Mouse (Mus musculus): ENCODE data around the gene Gm13420.

Gene Gm13420

DNA sequence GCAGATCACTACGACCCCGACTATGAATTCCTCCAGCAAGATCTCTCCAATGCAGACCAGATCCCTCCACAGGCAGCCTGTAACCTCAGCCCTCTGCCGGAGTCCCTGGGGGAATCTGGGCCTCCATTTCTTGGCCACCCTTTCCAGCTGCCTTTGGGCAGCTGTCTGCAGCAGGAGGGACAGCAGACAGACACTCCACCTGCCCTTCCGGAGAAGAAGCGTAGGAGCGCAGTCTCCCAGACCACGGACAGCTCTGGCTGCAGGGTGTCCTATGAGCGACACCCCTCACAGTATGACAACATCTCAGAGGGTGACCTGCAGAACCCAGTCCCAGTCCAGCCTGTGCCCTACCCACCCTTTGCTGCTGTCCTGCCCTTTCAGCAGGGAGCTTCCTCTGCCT lies 49.3 kb downstream of the Gm13420 start:
- in situ Hi-C loops (cut with MboI, MseI) = no loop called here

DNA sequence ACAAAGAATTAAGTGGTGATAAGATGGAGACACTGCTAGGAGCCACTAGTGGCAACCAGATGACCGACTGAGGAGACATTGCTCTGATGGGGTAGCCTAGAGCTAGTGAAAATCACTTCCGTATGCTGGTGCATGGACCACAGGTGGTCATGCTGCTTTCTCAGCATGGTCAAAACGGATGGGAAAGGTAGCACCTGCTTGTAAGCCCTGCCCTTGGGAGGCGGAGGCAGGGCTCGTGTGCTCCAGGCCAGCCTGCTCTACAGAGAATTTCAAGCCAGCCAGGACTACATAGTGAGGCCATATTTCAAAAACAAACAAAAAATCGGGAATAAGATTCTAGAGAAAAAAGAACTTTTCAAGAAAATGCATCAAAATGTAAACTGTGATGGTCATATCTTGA lies 50.1 kb downstream of the Gm13420 start:
- in situ Hi-C loops (cut with MboI, MseI) = no loop called here

DNA sequence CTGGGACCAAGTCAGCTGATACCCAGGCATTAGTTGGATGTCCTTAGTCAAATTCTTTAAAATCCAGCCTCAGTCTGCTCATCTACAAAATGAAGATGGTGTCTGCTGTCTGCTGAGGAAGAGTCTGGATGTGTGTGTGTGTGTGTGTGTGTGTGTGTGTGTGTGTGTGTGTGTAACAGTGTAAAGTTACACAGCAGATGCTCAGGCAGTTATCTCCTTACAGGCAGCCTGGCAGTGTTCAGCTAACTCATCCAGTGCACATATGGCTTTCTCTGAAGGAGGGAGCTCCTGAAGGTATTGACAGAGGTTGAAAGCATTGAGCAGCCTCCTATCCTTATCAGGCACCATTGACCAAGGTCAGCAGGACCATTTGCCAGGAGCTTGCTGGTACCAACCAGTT lies 50.6 kb downstream of the Gm13420 start:
- in situ Hi-C loops (cut with MboI, MseI) = no loop called here

DNA sequence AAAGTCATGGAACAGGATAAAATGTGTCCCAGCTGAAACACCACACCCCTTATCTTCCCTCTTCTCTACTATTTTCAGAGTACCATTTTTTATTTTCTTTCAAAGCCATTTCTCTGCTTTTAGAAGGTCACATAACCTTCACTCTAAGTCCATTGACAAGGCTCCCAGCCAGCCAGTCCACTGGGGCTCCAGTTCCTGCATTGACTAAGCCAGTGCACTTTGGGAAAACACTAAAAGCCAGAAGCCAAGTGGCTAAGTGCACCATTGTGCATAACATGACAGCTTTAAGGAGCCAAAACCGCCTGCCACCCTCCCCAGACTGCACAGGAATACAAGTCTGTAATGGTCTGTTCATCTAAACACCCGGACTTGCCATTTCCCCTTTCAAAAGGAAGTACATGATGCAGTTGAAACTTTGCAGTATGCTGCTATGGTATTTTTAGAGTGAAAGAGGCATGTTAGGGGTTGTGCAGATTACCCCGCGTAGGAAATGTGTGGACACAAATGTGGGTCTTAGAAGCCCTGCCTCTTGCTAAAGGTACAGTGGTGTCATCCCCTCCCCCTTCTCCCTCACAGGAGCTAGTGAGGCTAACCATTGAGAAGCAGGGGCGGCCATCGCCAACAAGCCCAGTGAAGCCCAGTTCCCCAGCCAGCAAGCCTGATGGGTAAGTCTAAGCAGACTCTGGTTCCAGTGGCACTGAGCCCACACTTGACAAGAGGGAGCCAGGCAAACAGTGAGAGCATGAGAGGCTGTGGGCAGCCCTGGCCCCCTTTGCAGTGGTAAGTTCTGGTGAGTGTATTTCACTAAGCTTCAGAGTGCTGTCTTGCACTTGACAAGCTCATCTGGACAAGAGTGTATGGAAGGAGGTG lies 52.8 kb downstream of the Gm13420 start:
- in situ Hi-C loops (cut with MboI, MseI) = no loop called here

DNA sequence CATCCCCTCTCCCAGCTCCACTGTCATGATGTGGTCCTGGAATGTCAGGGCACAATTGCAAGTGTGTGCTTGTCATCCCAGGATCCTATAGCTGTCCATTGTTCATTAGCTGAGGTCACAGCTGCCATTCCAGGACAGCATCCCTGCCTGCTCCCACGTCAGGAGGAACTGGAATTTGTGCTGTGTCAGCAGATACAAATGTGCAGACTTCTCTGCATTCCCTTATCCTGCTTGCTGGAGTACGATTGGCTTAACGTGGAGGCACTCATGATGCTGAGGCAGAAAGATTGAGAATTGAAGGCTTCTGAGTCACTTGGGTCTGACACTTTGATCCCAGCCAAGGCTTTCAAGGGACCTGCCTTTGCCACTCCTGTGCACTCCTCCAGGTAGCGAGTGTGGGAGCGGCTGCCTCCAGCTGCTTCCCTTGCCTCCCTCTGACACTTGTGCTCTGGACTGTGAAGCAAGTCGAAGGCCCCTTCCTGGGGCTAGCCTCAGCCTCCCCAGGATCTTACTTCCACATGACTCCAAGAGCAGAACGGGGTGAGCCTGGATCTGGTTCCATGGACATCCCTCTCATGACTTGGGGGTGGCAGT lies 55.2 kb downstream of the Gm13420 start:
- in situ Hi-C loops (cut with MboI, MseI) = no loop called here
